Mouse (Mus musculus) brain, embryonic 18.5 days (tissue): ENCODE results near the gene Dnttip1.
"Not testable (repeated sequence)": the region's sequence is repeated elsewhere in the genome, so short reads cannot be mapped to it uniquely, and the experiment has no call there.

Experiments used
- DNase-seq: peaks from one replicate; pipeline ENCODE4 v3.0.0-alpha.2; 2012; ENCODE audit warnings: low read depth, low spot score

Dnttip1 gene

GRCm38 (mm10) chr2:164745843-164746479 is at the start of gene Dnttip1, which contains the start of gene Wfdc3:
Gene Dnttip1 (plus strand): TSS chr2:164745983.
Gene Wfdc3 (minus strand): TSS chr2:164745931.
- DNase-seq: peak; percentile 82

GRCm38 (mm10) chr2:164698201-164698600 is 47.6 kb upstream of the Dnttip1 start, which contains the start of gene Spint4:
Gene Spint4 (plus strand): TSS chr2:164698501.
- DNase-seq: no peak

- no peak for DNase-seq
Measured at GRCm38 (mm10) chr2:164700959-164701358, 44.8 kb upstream of the Dnttip1 start.

- no peak for DNase-seq
Measured at GRCm38 (mm10) chr2:164701761-164702160, 44.0 kb upstream of the Dnttip1 start.

- no peak for DNase-seq
Measured at GRCm38 (mm10) chr2:164704235-164704634, 41.5 kb upstream of the Dnttip1 start.

- DNase-seq: no peak
Measured at GRCm38 (mm10) chr2:164705328-164705727, 40.5 kb upstream of the Dnttip1 start.

GRCm38 (mm10) chr2:164705991-164706390 is 39.8 kb upstream of the Dnttip1 start:
- no peak for DNase-seq

- no peak for DNase-seq
Measured at GRCm38 (mm10) chr2:164715005-164715404, 30.8 kb upstream of the Dnttip1 start, which contains the start of gene Spint5. Gene Spint5 (plus strand): TSS chr2:164715305.

- DNase-seq: not testable (repeated sequence)
Measured at GRCm38 (mm10) chr2:164716194-164716786, 29.5 kb upstream of the Dnttip1 start.

GRCm38 (mm10) chr2:164723276-164723675 is 22.5 kb upstream of the Dnttip1 start:
- DNase-seq: no peak

GRCm38 (mm10) chr2:164725895-164726619 is 19.7 kb upstream of the Dnttip1 start:
- no peak for DNase-seq

GRCm38 (mm10) chr2:164731719-164732118 is 14.1 kb upstream of the Dnttip1 start:
- no peak for DNase-seq

GRCm38 (mm10) chr2:164733259-164733658 is 12.5 kb upstream of the Dnttip1 start:
- no peak for DNase-seq

GRCm38 (mm10) chr2:164734839-164735238 is 10.9 kb upstream of the Dnttip1 start:
- no peak for DNase-seq

- no peak for DNase-seq
Measured at GRCm38 (mm10) chr2:164735446-164735845, 10.3 kb upstream of the Dnttip1 start.

GRCm38 (mm10) chr2:164737377-164738090 is 8.2 kb upstream of the Dnttip1 start:
- no peak for DNase-seq

- no peak for DNase-seq
Measured at GRCm38 (mm10) chr2:164739876-164740275, 5.9 kb upstream of the Dnttip1 start.

GRCm38 (mm10) chr2:164744987-164745386 is 796 bp upstream of the Dnttip1 start:
- DNase-seq: no peak

- no peak for DNase-seq
Measured at GRCm38 (mm10) chr2:164746693-164747092, 910 bp downstream of the Dnttip1 start.

- no peak for DNase-seq
Measured at GRCm38 (mm10) chr2:164748191-164748590, 2.4 kb downstream of the Dnttip1 start.

- DNase-seq: no peak
Measured at GRCm38 (mm10) chr2:164748991-164749390, 3.2 kb downstream of the Dnttip1 start.

GRCm38 (mm10) chr2:164752454-164752853 is 6.7 kb downstream of the Dnttip1 start:
- no peak for DNase-seq
